Mouse (Mus musculus): ENCODE data around the gene Gm16253. TPM values are rescaled to one million over a fixed set of nuclear protein-coding genes. Genes with fewer than 3 reads are reported as not detected.
A peak's percentile ranks its signal among the peaks of the same experiment; 100 is the strongest.

Gene Gm16253
- total RNA-seq, 2 experiments from 2014 or later = 1.5 TPM

- DNase-seq (ENCODE audit: low spot score in 2 of 2) = no peak
These were observed 4.7 kb upstream of the Gm16253 start for GRCm38 (mm10) chr3:96571896-96572698.

- DNase-seq (ENCODE audit: low spot score in 2 of 2) = no peak
These were observed 2.9 kb upstream of the Gm16253 start for GRCm38 (mm10) chr3:96573611-96574511.

GRCm38 (mm10) chr3:96575272-96575984 is 1.4 kb upstream of the Gm16253 start:
- peak in 1 of 2 experiments; percentile 65 for DNase-seq (ENCODE audit: low spot score in 2 of 2)

- DNase-seq (ENCODE audit: low spot score in 2 of 2) = no peak
These were observed 652 bp upstream of the Gm16253 start for GRCm38 (mm10) chr3:96576005-96576658.

GRCm38 (mm10) chr3:96577566-96577965 is 782 bp downstream of the Gm16253 start:
- no peak for DNase-seq (ENCODE audit: low spot score in 2 of 2)

- no peak for DNase-seq (ENCODE audit: low spot score in 2 of 2)
These were observed 1.9 kb downstream of the Gm16253 start for GRCm38 (mm10) chr3:96578561-96579238.

GRCm38 (mm10) chr3:96579239-96579750 is 2.5 kb downstream of the Gm16253 start:
- no peak for DNase-seq (ENCODE audit: low spot score in 2 of 2)

- DNase-seq (ENCODE audit: low spot score in 2 of 2) = peak; percentile 77 to 84
These were observed 3.2 kb downstream of the Gm16253 start for GRCm38 (mm10) chr3:96579885-96580454.

GRCm38 (mm10) chr3:96581141-96581540 is 4.4 kb downstream of the Gm16253 start:
- no peak for DNase-seq (ENCODE audit: low spot score in 2 of 2)

GRCm38 (mm10) chr3:96581771-96582515 is 5.2 kb downstream of the Gm16253 start:
- DNase-seq (ENCODE audit: low spot score in 2 of 2) = no peak

- DNase-seq (ENCODE audit: low spot score in 2 of 2) = no peak
These were observed 6.6 kb downstream of the Gm16253 start for GRCm38 (mm10) chr3:96583386-96583785.

GRCm38 (mm10) chr3:96590657-96591056 is 13.9 kb downstream of the Gm16253 start:
- no peak for DNase-seq (ENCODE audit: low spot score in 2 of 2)

GRCm38 (mm10) chr3:96593374-96593773 is 16.6 kb downstream of the Gm16253 start:
- DNase-seq (ENCODE audit: low spot score in 2 of 2) = no peak

- DNase-seq (ENCODE audit: low spot score in 2 of 2) = peak; percentile 80 to 93
These were observed 17.2 kb downstream of the Gm16253 start, which contains the start of gene Polr3gl for GRCm38 (mm10) chr3:96593790-96594560. Gene Polr3gl (minus strand): TSS chr3:96594181.

GRCm38 (mm10) chr3:96594851-96595250 is 18.1 kb downstream of the Gm16253 start:
- DNase-seq (ENCODE audit: low spot score in 2 of 2) = no peak

- DNase-seq (ENCODE audit: low spot score in 2 of 2) = no peak
These were observed 18.9 kb downstream of the Gm16253 start for GRCm38 (mm10) chr3:96595661-96596060.

- DNase-seq (ENCODE audit: low spot score in 2 of 2) = peak in 1 of 2 experiments; percentile 46
These were observed 19.5 kb downstream of the Gm16253 start, which contains the start of gene Ankrd34a for GRCm38 (mm10) chr3:96596228-96596707. Gene Ankrd34a (plus strand): TSS chr3:96596636.

GRCm38 (mm10) chr3:96596855-96597254 is 20.1 kb downstream of the Gm16253 start:
- DNase-seq (ENCODE audit: low spot score in 2 of 2) = no peak
